Mouse (Mus musculus) stomach, embryonic 15.5 days (tissue): ENCODE data around the gene Pbrm1. TPM values are rescaled to one million over a fixed set of nuclear protein-coding genes. Genes with fewer than 3 reads are reported as not detected.

Experiments
- polyA plus RNA-seq: library from polyadenylated mRNA; unstranded; fragments of >200 nt; fragmentation: Nextera tagmentation; extraction: Ambion mirVana; gene quantifications from 2 replicates; pipeline ENCODE4 v1.2.1, GENCODE M21; 2015

Gene Pbrm1
- polyA plus RNA-seq, 1 experiment from 2014 or later: 109 TPM

Other genes with a start within 250 kb of the Pbrm1 start
- 24.3 and 26.3 TPM in 2 replicates for gene Tmem110, start 193.5 kb upstream of the Pbrm1 start, polyA plus RNA-seq
- 6.0 and 6.6 TPM in 2 replicates for gene Mustn1, start 139.9 kb upstream of the Pbrm1 start, polyA plus RNA-seq
- gene Itih4, start 132.7 kb upstream of the Pbrm1 start, polyA plus RNA-seq: 3.2 and 7.8 TPM in 2 replicates
- 5.3 and 15.0 TPM in 2 replicates for gene Itih3, start 95.4 kb upstream of the Pbrm1 start, polyA plus RNA-seq
- 1.2 and 2.7 TPM in 2 replicates for gene Itih1, start 75.8 kb upstream of the Pbrm1 start, polyA plus RNA-seq
- 10.7 and 10.8 TPM in 2 replicates for gene Nek4, start 67.8 kb upstream of the Pbrm1 start, polyA plus RNA-seq
- 54.4 and 54.8 TPM in 2 replicates for gene Glt8d1, start 17.7 kb upstream of the Pbrm1 start, polyA plus RNA-seq
- 442 and 483 TPM in 2 replicates for gene Spcs1, start 17.5 kb upstream of the Pbrm1 start, polyA plus RNA-seq
- 113 and 119 TPM in 2 replicates for gene Gnl3, start within 50 bp of the Pbrm1 start, polyA plus RNA-seq
- gene Smim4, start 109.8 kb downstream of the Pbrm1 start, polyA plus RNA-seq: 70.9 and 77.2 TPM in 2 replicates
- 367 and 372 TPM in 2 replicates for gene Nt5dc2, start 111.9 kb downstream of the Pbrm1 start, polyA plus RNA-seq
- gene Stab1, start 149.5 kb downstream of the Pbrm1 start, polyA plus RNA-seq: 35.0 and 38.5 TPM in 2 replicates
- 7.1 and 9.8 TPM in 2 replicates for gene Tnnc1, start 189.2 kb downstream of the Pbrm1 start, polyA plus RNA-seq
- 319 and 363 TPM in 2 replicates for gene Nisch, start 197.8 kb downstream of the Pbrm1 start, polyA plus RNA-seq
- 0.73 and 1.0 TPM in 2 replicates for gene Sema3g, start 198.7 kb downstream of the Pbrm1 start, polyA plus RNA-seq
- gene Phf7, start 232.2 kb downstream of the Pbrm1 start, polyA plus RNA-seq: 11.2 and 11.8 TPM in 2 replicates
- gene Bap1, start 232.3 kb downstream of the Pbrm1 start, polyA plus RNA-seq: 59.7 and 67.7 TPM in 2 replicates